Mouse (Mus musculus): Measurements from ENCODE around the gene Nrxn1. TPM values are rescaled to one million over a fixed set of nuclear protein-coding genes. Genes with fewer than 3 reads are reported as not detected.

Nrxn1 gene
- polyA plus RNA-seq, 1 experiment from 2014 or later: 25.7 TPM

GRCm38 (mm10) chr17:90695086-90695584 is 397.7 kb downstream of the Nrxn1 start:
- DNase-seq (ENCODE audit: low spot score) (no peak), ATAC-seq (ENCODE audit: insufficient read depth, low FRiP score, low TSS enrichment) (no peak)
- Histone ChIP-seq H3K9ac (ENCODE audit: low read length) (no peak overlapping the region), H3K4me1 (ENCODE audit: control insufficient read depth, insufficient read depth, low read length) (no peaks in the 10 kb centered on the region; the same call in 1 of the 2 replicates), H3K4me2 (ENCODE audit: low read depth) (no peak overlapping the region), H3K27ac (ENCODE audit: low read depth, low read length) (no peak overlapping the region), H3K9me3 (ENCODE audit: control insufficient read depth, low read length) (no peaks in the 10 kb centered on the region), H3K36me3 (ENCODE audit: control insufficient read depth, insufficient read depth, low read length) (no peaks in the 10 kb centered on the region), H3K4me3 (ENCODE audit: low read depth, low read length) (no peak overlapping the region), H3K27me3 (ENCODE audit: control insufficient read depth, insufficient read depth, low read length) (no peaks in the 10 kb centered on the region)
- 89% methylated on average over 5 of the region's 5 CpGs for WGBS

DNA sequence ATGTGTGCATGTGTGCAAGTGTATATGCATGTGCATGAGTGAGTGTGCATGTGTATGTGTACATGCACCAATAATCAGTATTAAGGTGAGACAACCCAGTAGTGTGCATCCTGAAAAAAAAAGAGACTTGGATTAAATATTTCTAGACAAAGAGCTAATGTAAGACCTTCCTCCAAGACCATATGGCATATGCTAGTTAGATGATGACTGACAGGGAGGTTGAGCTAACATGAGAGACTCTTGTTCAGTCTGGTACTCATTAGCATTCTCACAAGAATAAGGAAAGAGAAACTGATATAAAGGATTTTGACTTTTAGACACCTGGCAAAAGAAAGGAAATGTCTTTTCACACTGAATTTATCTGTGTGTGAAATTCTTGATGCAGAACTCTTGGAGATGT is 408.7 kb downstream of the Nrxn1 start:
- Histone ChIP-seq H3K4me3 (ENCODE audit: low read depth, low read length) (no peak overlapping the region), H3K27ac (ENCODE audit: low read depth, low read length) (no peak overlapping the region), H3K4me2 (ENCODE audit: low read depth) (no peak overlapping the region), H3K9ac (ENCODE audit: low read length) (no peak overlapping the region), H3K36me3 (ENCODE audit: control insufficient read depth, insufficient read depth, low read length) (no peaks in the 10 kb centered on the region), H3K4me1 (ENCODE audit: control insufficient read depth, insufficient read depth, low read length) (no peaks in the 10 kb centered on the region), H3K27me3 (ENCODE audit: control insufficient read depth, insufficient read depth, low read length) (no peaks in the 10 kb centered on the region), H3K9me3 (ENCODE audit: control insufficient read depth, low read length) (no peaks in the 10 kb centered on the region)
- ATAC-seq (ENCODE audit: insufficient read depth, low FRiP score, low TSS enrichment) (no peak), DNase-seq (ENCODE audit: low spot score) (no peak)

DNA sequence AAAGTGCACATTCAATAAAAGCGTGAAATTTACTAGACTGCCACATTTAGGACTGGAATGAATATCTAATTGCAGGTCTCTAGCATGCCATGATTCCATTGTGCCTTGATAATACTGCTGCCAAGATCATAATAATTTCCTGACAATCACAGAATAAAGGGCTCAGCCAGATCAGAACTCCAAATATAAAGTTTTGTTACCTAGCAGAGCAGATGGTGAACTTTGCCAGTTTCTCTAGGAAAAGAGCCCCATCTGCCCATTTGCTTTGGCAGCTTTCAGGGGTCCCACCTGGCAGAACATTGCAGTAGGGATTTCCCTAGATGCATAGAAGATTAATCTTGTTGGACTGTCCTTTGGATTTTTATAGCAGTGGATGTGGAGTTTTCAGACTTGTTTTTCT is 411.9 kb downstream of the Nrxn1 start:
- Histone ChIP-seq H3K4me1 (ENCODE audit: control insufficient read depth, insufficient read depth, low read length) (no peaks in the 10 kb centered on the region), H3K36me3 (ENCODE audit: control insufficient read depth, insufficient read depth, low read length) (no peaks in the 10 kb centered on the region), H3K4me2 (ENCODE audit: low read depth) (no peak overlapping the region), H3K9me3 (ENCODE audit: control insufficient read depth, low read length) (no peaks in the 10 kb centered on the region), H3K27ac (ENCODE audit: low read depth, low read length) (no peak overlapping the region), H3K4me3 (ENCODE audit: low read depth, low read length) (no peak overlapping the region), H3K9ac (ENCODE audit: low read length) (no peak overlapping the region), H3K27me3 (ENCODE audit: control insufficient read depth, insufficient read depth, low read length) (no peaks in the 10 kb centered on the region)
- no peak for DNase-seq (ENCODE audit: low spot score)
- WGBS: 90% methylated on average over 1 of the region's 1 CpGs
- ATAC-seq (ENCODE audit: insufficient read depth, low FRiP score, low TSS enrichment): no peak

- H3K9ac ChIP-seq (ENCODE audit: low read length): no peak overlapping the region
- no peak overlapping the region for H3K4me3 ChIP-seq (ENCODE audit: low read depth, low read length)
- H3K4me1 ChIP-seq (ENCODE audit: control insufficient read depth, insufficient read depth, low read length): no peaks in the 10 kb centered on the region
- H3K4me2 ChIP-seq (ENCODE audit: low read depth): no peak overlapping the region
- 80% methylated on average over 2 of the region's 2 CpGs for WGBS
- H3K9me3 ChIP-seq (ENCODE audit: control insufficient read depth, low read length): no peaks in the 10 kb centered on the region
- ATAC-seq (ENCODE audit: insufficient read depth, low FRiP score, low TSS enrichment): no peak
- no peaks in the 10 kb centered on the region for H3K36me3 ChIP-seq (ENCODE audit: control insufficient read depth, insufficient read depth, low read length)
- no peak for DNase-seq (ENCODE audit: low spot score)
- H3K27me3 ChIP-seq (ENCODE audit: control insufficient read depth, insufficient read depth, low read length): no peaks in the 10 kb centered on the region
- H3K27ac ChIP-seq (ENCODE audit: low read depth, low read length): no peak overlapping the region
These were observed 416.2 kb downstream of the Nrxn1 start for GRCm38 (mm10) chr17:90676676-90677075.

GRCm38 (mm10) chr17:90662318-90662717 is 430.6 kb downstream of the Nrxn1 start:
- H3K9me3 ChIP-seq (ENCODE audit: control insufficient read depth, low read length): no peaks in the 10 kb centered on the region
- no peaks in the 10 kb centered on the region for H3K27me3 ChIP-seq (ENCODE audit: control insufficient read depth, insufficient read depth, low read length)
- no peaks in the 10 kb centered on the region for H3K36me3 ChIP-seq (ENCODE audit: control insufficient read depth, insufficient read depth, low read length)
- no peak overlapping the region for H3K27ac ChIP-seq (ENCODE audit: low read depth, low read length)
- no peak overlapping the region for H3K4me3 ChIP-seq (ENCODE audit: low read depth, low read length)
- H3K4me2 ChIP-seq (ENCODE audit: low read depth): no peak overlapping the region
- 91% methylated on average over 2 of the region's 2 CpGs for WGBS
- H3K9ac ChIP-seq (ENCODE audit: low read length): no peak overlapping the region
- DNase-seq (ENCODE audit: low spot score) (no peak), ATAC-seq (ENCODE audit: insufficient read depth, low FRiP score, low TSS enrichment) (no peak)
- no peaks in the 10 kb centered on the region for H3K4me1 ChIP-seq (ENCODE audit: control insufficient read depth, insufficient read depth, low read length)

DNA sequence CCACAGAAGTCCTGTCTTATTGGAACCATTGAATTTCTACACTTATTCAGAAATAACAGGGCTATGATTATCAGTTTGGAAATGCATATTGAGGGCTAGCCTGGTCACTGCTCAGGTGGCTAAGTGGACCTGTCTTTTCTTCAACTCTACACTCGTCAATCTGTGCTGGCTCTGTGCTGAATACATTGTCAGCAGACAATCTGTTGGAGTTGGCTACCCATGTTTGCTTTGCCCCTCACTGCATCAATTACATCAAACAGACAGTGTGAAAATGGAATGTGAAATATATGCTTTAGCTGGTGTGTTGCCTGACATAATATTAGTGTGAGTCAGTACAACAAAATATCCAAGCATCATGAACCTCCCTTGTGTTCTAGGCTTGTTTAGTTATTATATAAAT is 438.4 kb downstream of the Nrxn1 start:
- Histone ChIP-seq H3K9ac (ENCODE audit: low read length) (no peak overlapping the region), H3K9me3 (ENCODE audit: control insufficient read depth, low read length) (no peaks in the 10 kb centered on the region), H3K27ac (ENCODE audit: low read depth, low read length) (no peak overlapping the region), H3K4me1 (ENCODE audit: control insufficient read depth, insufficient read depth, low read length) (no peaks in the 10 kb centered on the region), H3K36me3 (ENCODE audit: control insufficient read depth, insufficient read depth, low read length) (no peaks in the 10 kb centered on the region), H3K4me2 (ENCODE audit: low read depth) (no peak overlapping the region), H3K27me3 (ENCODE audit: control insufficient read depth, insufficient read depth, low read length) (no peaks in the 10 kb centered on the region), H3K4me3 (ENCODE audit: low read depth, low read length) (no peak overlapping the region)
- ATAC-seq (ENCODE audit: insufficient read depth, low FRiP score, low TSS enrichment) (no peak), DNase-seq (ENCODE audit: low spot score) (no peak)
- WGBS: 85% methylated on average over 1 of the region's 1 CpGs

DNA sequence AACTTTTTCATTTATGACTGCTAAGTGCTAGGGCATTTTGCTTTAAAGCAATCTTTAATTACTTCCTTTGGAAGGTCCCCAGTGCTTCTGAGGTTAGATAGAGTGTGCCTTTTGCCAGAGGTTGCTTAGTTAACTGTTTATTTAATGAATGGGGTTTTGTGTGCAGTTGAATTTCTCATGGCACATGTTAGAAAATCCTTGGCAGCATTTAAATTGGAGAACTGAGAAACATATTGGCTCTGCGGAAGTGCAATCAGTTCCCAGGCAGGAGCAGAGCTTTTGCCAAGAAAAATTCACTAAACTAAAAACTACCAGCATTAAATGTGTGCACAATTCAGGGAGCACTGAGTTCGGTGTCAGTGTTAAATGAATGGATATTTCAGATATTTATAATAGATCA is 439.5 kb downstream of the Nrxn1 start:
- no peaks in the 10 kb centered on the region for H3K4me1 ChIP-seq (ENCODE audit: control insufficient read depth, insufficient read depth, low read length)
- no peak overlapping the region for H3K4me3 ChIP-seq (ENCODE audit: low read depth, low read length)
- H3K36me3 ChIP-seq (ENCODE audit: control insufficient read depth, insufficient read depth, low read length): no peaks in the 10 kb centered on the region
- ATAC-seq (ENCODE audit: insufficient read depth, low FRiP score, low TSS enrichment): no peak
- no peak overlapping the region for H3K9ac ChIP-seq (ENCODE audit: low read length)
- no peaks in the 10 kb centered on the region for H3K9me3 ChIP-seq (ENCODE audit: control insufficient read depth, low read length)
- H3K27me3 ChIP-seq (ENCODE audit: control insufficient read depth, insufficient read depth, low read length): no peaks in the 10 kb centered on the region
- H3K4me2 ChIP-seq (ENCODE audit: low read depth): no peak overlapping the region
- 84% methylated on average over 2 of the region's 2 CpGs for WGBS
- no peak for DNase-seq (ENCODE audit: low spot score)
- H3K27ac ChIP-seq (ENCODE audit: low read depth, low read length): no peak overlapping the region

GRCm38 (mm10) chr17:90650279-90650678 is 442.6 kb downstream of the Nrxn1 start:
- no peak overlapping the region for H3K4me3 ChIP-seq (ENCODE audit: low read depth, low read length)
- WGBS: 81% methylated on average over 1 of the region's 1 CpGs
- no peak for ATAC-seq (ENCODE audit: insufficient read depth, low FRiP score, low TSS enrichment)

GRCm38 (mm10) chr17:90638970-90639524 is 453.8 kb downstream of the Nrxn1 start:
- no peak for ATAC-seq (ENCODE audit: insufficient read depth, low FRiP score, low TSS enrichment)
- Histone ChIP-seq H3K9me3 (ENCODE audit: control insufficient read depth, low read length) (no peaks in the 10 kb centered on the region), H3K4me1 (ENCODE audit: control insufficient read depth, insufficient read depth, low read length) (no peaks in the 10 kb centered on the region), H3K9ac (ENCODE audit: low read length) (no peak overlapping the region), H3K4me2 (ENCODE audit: low read depth) (no peak overlapping the region), H3K27ac (ENCODE audit: low read depth, low read length) (no peak overlapping the region), H3K36me3 (ENCODE audit: control insufficient read depth, insufficient read depth, low read length) (no peaks in the 10 kb centered on the region), H3K27me3 (ENCODE audit: control insufficient read depth, insufficient read depth, low read length) (no peaks in the 10 kb centered on the region), H3K4me3 (ENCODE audit: low read depth, low read length) (no peak overlapping the region)
- WGBS: 53% methylated on average over 2 of the region's 2 CpGs
- DNase-seq (ENCODE audit: low spot score): no peak

More at GRCm38 (mm10) chr17:90650279-90650678, 442.6 kb downstream of the Nrxn1 start:
- H3K4me1 ChIP-seq (ENCODE audit: control insufficient read depth, insufficient read depth, low read length): no peaks in the 10 kb centered on the region
- no peaks in the 10 kb centered on the region for H3K27me3 ChIP-seq (ENCODE audit: control insufficient read depth, insufficient read depth, low read length)
- no peak overlapping the region for H3K27ac ChIP-seq (ENCODE audit: low read depth, low read length)
- no peak for DNase-seq (ENCODE audit: low spot score)
- no peaks in the 10 kb centered on the region for H3K36me3 ChIP-seq (ENCODE audit: control insufficient read depth, insufficient read depth, low read length)
- H3K4me2 ChIP-seq (ENCODE audit: low read depth): no peak overlapping the region
- H3K9me3 ChIP-seq (ENCODE audit: control insufficient read depth, low read length): no peaks in the 10 kb centered on the region
- no peak overlapping the region for H3K9ac ChIP-seq (ENCODE audit: low read length)

Data from neural tube, embryonic 11.5 days (tissue).